Mouse (Mus musculus) spleen, postnatal 36 days (tissue): ENCODE data around the gene Srrm4.

ENCODE experiments used
- DNase-seq, 2 experiments: peaks; one replicate each; pipeline ENCODE4 v3.0.0; 2022; ENCODE audit warnings: low spot score in 2 of 2, mixed read lengths in 1 of 2

Gene Srrm4

GRCm38 (mm10) chr5:116406507-116406906 is 185.1 kb downstream of the Srrm4 start:
- no peak for DNase-seq

- DNase-seq: no peak
Measured at GRCm38 (mm10) chr5:116405934-116406333, 185.7 kb downstream of the Srrm4 start.

- DNase-seq: no peak
Measured at GRCm38 (mm10) chr5:116404063-116404462, 187.6 kb downstream of the Srrm4 start.

GRCm38 (mm10) chr5:116400801-116401200 is 190.8 kb downstream of the Srrm4 start:
- no peak for DNase-seq

GRCm38 (mm10) chr5:116400042-116400730 is 191.4 kb downstream of the Srrm4 start:
- no peak for DNase-seq

GRCm38 (mm10) chr5:116396104-116396503 is 195.5 kb downstream of the Srrm4 start:
- no peak for DNase-seq

- DNase-seq: no peak
Measured at GRCm38 (mm10) chr5:116392603-116393002, 199.0 kb downstream of the Srrm4 start.

- no peak for DNase-seq
Measured at GRCm38 (mm10) chr5:116389856-116390542, 201.6 kb downstream of the Srrm4 start.

GRCm38 (mm10) chr5:116389321-116389720 is 202.3 kb downstream of the Srrm4 start:
- no peak for DNase-seq
